Mouse (Mus musculus) small intestine, adult 2 months (tissue): Measurements from ENCODE around the gene Gm28305.

Experiments used
- CTCF ChIP-seq: fragments of 200-500 bp; IDR thresholded peaks from 2 replicates; pipeline ENCODE4 v1.5.1; 2012; ENCODE audit warnings: low read depth, mild to moderate bottlenecking, control low read depth, inconsistent platforms, low read length, moderate library complexity, mixed read lengths; ENCODE audit not compliant: insufficient replicate concordance, insufficient read length; ENCODE audit errors: extremely low read depth
- POLR2A ChIP-seq: fragments of 200-500 bp; IDR thresholded peaks from 2 replicates; pipeline ENCODE4 v1.6.1; 2012; ENCODE audit warnings: low read depth, mild to moderate bottlenecking, control low read depth, inconsistent platforms, low read length, moderate library complexity

DNA sequence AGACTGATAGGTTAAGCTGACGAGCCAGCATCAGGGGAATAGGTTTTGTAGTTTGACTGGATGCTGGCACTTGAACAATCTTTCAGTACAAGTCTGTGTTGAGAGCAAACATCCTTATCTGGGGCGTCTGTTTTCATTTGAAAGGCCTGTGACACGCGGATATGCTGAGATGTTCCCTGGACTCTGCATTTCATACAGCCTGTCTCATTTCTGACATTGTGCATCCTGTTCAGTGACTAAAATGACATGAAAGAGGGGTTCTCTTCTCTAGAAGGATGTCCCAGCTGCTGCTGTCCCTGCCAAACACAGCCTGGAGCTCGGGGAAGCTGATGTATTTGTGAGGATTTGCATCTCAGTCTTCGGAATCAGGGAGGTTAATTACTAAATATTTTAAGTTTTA is 67.0 kb downstream of the Gm28305 start:
- TF ChIP-seq POLR2A (no peak), CTCF (no peak)
